Mouse (Mus musculus) CD8-positive naive resting alpha-beta T cell, adult 2 months (primary cell): Measurements from ENCODE around the gene Arhgef38.

ENCODE experiments used
- DNase-seq, 2 experiments: peaks; one replicate each; pipeline ENCODE4 v3.0.0; 2022; ENCODE audit warnings: low read depth in 2 of 2, low spot score in 2 of 2

The Arhgef38 gene

DNA sequence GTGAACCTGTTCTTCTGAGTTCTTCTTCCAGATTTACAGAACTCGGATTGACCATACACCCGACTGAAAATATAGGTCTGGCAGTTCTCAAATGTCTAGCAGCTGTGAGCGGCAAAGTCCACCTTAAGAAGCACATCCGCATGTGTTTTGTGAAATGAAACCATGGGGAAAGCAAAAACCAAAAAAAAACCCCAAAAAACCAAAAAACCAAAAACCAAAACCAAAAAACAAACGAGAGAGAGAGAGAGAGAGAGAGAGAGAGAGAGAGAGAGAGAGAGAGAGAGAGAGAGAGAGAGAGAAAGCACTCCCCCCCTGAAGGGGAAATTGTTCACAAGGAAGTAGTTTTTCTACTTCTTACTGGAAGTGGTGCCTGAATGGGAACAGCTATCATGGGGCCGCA, 67.2 kb downstream of the Arhgef38 start:
- no peak for DNase-seq

DNA sequence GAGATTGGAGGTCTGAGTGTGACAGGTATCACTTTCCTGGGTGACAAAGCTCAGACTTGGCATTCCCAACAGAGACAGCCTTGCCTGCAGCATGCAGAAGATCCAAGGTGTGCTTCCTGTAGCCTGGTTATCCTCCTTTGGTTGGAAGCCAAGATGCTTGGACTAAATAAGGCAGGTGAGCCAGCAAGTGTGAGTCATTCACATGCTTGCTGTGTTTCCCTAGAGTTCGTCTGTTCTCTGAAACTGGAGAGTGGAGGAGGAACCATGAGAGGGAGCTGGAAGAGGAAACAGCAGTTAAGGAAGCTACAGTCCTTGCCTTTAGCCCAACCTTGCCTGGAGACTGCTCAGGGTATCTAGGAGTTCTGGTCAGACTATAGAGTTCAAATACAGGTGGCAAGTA, 69.6 kb downstream of the Arhgef38 start:
- DNase-seq: no peak

DNA sequence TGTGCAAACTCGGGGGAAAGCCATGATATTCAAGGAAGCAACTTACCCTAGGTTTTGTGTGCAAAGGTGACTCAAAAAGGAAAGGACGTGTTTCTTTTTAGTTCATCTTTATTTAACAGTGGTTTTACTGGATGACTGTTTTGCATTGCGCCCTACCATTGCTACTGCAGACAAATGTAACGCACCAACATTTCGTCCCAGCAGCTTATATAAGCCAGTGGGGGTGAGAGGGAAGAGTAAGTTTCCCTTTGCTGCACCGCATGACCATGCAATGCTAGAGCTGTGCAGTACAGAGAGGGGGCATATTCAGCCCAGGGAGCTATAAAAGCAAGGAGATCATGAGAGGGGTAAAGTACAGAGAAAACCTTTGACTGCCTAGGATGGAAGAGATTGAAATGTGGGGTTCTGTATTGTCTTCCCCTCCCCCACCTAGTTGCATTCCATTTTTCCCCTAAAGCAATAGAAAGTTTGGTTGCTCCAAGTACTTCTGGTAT, 70.8 kb downstream of the Arhgef38 start:
- DNase-seq: no peak

DNA sequence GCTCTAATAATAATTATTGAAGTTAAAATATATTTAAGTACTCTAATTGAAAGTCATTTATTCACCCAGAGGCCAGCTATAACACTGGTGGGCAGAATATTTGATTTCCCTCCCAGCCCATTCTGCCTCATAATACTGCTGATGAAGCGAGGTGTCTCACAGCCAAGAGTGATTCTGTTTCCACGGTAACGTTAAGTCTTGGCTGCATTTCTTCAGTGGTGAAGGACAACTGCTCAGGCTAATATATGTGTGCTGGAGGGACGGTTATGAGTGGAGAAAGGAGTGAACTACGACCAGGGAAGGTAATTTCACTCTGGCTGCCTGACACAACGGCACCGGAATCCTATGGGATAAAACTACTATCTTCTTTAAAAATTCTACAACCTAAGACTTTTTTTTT, 71.6 kb downstream of the Arhgef38 start:
- DNase-seq: no peak

DNA sequence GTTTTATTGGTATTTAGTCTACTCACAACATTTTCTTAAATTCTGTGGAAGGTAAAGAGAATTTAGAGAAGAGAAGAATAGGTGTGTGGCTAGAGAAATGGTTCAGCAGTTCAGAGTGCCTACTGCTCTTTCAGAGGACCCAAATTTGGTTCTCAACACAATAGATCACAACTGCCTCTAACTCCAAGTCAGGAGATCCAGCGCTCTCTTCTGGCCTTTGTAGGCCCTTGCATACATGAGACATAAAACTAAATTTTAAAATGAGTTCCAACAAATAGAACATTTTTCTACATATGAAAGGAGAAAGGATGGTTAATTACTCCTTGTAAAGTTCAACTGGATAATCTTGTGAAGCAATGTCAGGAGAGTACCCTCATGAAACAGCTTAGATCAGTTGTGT, 73.3 kb downstream of the Arhgef38 start:
- DNase-seq: no peak

DNA sequence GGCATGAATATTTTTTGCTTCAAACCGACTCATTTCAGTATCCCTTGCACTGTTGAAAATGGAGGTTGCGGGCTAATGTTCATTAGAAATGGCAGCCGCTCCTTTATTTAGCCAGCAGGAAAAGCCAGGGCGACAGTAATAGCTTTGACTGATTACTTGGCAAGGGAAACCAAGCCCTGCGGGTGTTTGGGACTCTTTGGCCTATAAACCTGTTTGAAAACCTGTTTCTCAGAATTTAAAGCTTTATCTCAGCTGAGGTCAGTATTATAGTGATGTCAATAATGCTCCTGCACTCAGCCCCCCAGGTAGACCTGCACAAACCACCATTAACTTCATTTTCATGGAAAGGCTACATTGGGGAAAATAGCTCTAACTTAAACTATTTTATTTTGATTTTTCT, 76.5 kb downstream of the Arhgef38 start:
- DNase-seq: no peak

DNA sequence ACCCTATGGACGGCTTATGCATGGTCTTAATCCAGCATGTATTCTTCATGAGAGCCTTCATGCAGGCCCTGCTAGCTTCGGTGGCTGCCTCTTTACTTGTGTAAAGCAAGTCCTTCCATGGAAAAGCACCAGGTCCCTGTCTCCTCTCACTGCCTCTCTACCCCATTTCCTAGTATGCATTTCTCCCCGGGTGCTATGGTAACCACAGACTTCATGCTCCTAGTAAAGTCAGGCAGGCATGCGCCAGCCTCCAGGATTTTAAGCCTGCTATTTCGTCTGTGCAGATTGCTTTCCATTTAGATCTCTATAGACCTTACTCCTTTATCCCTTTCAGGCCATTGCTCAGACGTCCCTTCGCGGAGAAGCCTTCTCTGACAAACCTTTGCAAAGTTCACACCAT, 80.1 kb downstream of the Arhgef38 start:
- no peak for DNase-seq

DNA sequence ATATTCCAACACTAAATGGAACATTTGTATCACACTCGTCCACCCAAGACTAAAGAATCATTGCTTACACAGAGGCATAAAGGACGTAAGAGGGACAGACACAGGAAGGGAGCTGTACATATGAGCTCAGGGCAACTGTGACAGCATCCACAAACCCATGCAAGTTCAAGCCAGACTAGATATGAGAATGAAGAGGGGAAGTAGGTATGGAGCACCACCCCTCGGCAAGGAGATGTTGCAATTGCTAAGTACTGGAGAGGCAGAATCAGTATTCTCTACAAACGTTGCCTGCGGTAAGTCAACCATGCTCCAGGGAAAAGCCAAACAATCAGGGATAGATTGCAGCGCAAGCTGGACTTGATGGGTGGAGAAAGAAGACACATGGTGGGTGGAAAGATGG, 81.1 kb downstream of the Arhgef38 start:
- no peak for DNase-seq

DNA sequence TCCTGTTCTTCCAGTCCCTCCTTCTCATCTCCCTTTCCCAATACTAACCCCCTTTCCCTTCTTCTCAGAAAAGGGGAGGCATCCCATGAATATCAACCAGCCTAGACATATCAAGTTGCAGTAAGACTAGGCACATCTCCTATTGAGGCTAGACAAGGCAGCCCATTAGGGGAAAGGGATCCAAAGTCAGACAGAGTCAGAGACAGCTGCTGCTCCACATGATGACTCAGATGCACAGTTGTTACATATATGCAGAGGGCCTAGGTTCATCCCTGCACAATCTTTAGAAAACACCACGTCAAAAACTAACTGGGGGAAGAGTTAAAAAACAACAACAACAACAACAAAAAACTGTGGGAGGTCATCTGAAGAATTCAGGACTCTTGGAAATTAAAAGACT, 81.9 kb downstream of the Arhgef38 start:
- no peak for DNase-seq

DNA sequence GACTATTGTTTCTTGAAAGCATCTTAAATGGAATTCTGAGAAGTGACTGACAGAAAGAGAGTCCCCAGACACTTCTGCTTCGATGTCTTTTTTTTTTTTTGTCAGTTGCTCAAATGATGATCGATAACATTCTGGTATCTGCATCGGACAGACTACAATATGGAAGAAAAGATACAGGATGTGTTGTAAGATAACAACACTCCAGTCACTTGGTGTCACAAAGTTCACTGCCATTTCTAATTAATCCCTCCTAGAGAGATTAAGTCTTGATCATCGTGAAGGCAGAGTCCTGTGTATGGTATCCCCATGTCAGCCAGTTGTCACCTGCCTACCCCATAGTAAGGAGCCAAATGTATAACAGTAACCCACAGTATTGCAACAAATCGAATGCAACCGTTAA, 83.1 kb downstream of the Arhgef38 start:
- no peak for DNase-seq

DNA sequence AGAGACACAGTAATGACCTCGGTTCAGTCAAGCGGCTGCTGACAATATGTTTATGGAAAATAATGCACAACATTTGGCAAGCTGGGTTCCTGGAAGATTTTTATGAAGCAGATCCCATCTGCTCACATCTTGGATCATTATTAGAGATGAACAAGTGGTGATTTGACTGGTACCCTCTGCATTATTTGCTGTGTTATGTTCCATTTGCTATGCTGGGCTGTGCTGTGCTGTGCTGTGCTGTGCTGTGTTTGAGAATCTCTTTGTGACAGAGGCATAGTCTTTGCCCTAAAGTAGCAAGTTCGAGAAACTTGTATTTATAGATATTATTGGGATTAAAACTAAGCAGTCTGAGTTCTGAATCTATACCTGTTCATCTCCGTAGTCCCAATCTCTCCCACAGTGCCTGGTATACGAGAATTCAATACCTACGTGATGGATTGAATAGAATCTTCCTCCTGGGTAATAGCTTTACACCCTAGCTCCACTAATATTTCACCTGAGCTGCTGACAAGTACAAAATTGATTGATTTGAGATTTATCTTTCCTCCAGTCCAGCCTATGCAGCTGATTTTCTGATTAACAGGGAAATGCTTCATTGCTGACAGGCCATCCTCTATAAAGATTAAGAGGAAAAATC, 90.1 kb downstream of the Arhgef38 start:
- no peak for DNase-seq

DNA sequence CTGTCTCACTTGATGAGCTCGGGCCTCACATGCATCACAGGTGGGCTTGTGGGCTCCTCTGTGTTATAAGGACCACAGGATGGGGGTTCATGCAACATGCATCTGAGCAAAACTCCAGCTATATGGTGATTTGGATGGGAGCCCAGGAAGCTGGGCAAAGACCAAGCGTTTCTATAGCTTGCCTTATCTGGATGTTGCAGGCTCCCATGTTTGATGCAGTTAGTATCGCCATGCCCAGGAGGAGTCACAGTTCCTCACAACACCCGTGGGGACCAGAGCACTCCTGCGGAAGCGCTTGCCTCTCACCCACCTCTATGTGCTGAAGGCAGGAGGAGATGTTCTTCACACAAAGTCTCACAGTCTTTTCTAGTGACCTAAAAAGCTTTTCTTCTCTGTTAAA, 92.9 kb downstream of the Arhgef38 start:
- no peak for DNase-seq

DNA sequence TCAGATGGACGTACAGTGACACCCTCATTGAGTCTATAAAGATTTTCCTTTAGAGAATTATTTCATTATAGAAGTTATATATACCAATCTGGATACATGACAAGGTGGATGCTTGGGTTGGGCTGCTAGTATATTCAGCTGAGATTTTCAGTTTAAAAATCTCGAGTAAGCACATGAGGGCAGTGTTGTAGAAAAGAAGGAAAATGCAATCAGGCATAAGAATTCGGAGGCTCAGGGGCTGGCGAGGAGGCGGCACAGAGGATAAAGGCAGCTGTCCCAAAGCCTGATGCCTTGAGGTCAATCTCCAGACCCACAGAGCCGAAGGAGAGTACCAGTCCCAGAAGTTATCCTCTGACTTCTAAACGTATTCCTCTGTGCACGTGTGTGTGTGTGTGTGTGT, 102.1 kb downstream of the Arhgef38 start:
- no peak for DNase-seq

DNA sequence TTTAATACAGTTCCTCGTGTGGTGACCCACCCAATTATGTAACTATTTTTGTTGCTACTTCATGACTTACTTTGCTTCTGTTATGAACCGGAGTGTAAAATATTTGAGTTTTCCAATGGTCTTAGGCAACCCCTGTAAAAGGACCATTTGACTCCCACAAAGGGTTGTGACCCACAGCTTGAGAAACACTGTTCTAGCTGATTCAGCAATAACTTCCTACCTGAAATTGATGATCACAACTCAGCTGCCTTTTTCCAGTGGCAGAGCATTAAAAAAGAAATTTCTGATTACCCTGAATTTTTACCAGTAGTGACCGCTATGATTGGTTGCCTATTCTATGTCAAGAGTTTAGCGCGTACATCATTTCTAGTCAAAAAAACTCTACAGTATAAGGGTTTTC, 103.4 kb downstream of the Arhgef38 start:
- DNase-seq: no peak

DNA sequence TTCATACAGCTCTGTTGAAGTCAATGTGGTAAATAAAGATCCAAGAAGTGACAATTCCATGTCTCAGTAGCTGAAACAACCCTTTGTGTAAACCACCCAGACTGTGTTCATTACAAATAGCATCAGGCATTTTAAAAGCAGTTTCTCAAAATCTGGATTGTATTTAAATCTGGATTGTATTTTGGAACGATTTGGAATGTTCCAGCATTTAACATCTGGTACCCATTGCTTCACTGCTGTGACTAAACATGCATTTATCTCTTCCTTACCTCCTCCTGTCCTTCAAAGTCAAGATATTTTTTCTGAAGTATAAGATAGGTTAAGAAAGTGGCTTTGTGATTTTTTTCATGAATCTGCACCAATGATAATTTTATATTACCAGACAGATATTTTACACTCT, 121.5 kb downstream of the Arhgef38 start:
- DNase-seq: no peak

DNA sequence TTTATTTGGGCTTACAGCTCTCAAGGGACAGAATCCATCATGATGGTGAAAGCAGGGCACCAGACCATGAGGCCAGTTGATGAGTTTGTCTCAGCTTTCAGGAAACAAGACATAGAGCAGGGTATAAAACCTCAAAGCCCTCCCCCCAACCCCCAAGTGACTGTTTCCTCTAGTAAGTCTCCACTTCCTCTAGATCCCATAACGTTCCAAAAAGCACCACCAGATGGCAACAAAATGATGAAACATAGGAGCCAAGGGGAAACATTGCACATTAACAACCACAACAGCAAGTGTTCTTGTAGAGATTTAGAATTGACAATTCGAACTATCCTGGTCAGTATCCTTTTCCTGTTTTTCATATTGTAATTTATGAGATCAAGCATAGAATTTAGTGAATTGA, 123.0 kb downstream of the Arhgef38 start:
- no peak for DNase-seq

DNA sequence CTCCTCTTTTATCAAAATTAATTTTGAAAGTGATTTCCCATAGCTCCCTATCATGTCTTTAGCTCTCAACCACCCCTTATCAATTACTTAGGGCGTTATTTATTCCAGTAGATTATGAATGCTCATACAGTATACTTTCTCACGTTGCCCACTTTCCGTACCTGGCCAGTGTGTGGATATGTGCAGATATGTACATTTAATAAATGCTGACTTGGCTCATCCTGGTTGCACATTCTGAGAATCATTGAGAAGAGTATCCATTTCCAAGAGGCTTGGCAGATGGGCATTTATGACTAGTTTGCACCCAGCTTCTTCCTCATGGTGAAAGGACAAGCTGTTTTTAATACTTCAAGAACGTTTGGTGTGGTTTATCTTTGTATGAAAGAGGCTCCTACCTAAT, 124.9 kb downstream of the Arhgef38 start:
- no peak for DNase-seq

DNA sequence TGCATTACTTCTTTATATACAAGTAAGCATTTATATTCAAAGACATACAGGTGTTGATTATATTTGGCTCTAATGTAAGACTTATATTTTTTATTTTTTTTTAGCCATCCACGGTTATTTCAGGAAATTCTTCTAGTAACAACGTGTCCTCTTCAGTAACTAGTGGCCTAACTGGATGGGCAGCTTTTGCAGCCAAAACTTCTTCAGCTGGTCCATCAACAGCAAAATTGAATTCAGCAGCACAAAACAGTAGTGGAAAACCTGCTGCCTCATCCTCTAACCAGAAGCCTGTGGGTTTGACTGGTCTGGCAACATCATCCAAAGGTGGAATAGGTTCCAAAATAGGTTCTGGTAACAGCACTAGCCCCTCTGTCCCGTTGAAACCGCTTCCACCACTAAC, 126.0 kb downstream of the Arhgef38 start:
- no peak for DNase-seq

DNA sequence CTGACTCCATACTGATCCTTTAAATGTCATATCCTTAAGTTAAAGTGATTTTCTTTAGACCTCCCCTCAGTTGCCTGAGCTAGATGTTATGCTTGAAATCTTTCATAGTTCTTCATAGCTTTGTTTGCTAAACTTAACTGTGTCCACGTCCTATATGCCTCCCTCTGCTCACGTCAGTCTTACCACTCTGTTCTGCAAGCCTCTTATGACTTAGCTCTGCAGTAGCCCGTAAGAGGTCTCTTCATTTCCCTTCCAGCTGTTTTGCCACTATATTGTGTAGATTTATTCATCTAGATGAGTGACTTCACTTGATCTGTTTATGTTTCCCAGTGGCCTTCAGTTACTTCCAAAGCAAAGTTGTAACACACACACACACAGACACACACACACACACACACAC, 130.3 kb downstream of the Arhgef38 start:
- no peak for DNase-seq

DNA sequence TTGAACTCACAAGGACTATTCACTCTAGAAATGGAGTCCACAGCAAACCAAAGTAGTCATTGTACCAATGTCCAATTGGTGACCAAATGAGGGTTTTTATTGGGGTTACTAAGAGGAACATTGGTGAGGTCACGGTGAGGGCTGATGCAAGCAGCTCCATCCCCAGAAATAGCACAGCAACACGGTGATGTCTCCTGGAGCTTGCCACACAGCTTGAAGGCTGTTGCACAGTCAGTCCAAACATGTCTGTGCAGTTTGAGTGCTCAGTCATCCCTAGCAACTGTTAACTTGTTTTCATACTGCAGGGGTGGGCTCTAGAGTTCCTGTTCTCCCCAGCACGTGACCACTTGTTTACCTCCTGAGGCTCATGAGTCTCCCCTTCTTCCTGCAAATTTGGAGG, 131.0 kb downstream of the Arhgef38 start:
- no peak for DNase-seq

DNA sequence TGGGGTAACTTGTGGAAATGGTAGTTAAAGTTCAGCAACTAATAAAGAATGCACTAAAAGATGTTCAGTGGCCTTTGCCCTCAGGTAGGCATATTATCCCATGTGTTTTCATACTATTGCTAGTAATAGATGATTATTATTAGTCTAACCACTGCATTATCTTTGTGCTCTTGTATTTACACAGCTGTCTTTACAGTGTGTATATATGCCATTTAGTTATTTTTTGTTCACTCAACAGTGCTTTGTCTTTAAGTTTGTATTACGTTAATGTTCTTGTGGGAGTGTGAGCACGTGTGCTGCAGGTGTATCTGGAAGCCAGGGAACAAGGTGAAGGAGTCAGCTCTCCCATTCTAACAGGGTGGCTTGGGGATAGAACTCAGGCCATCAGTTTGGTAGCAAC, 135.8 kb downstream of the Arhgef38 start:
- DNase-seq: no peak

DNA sequence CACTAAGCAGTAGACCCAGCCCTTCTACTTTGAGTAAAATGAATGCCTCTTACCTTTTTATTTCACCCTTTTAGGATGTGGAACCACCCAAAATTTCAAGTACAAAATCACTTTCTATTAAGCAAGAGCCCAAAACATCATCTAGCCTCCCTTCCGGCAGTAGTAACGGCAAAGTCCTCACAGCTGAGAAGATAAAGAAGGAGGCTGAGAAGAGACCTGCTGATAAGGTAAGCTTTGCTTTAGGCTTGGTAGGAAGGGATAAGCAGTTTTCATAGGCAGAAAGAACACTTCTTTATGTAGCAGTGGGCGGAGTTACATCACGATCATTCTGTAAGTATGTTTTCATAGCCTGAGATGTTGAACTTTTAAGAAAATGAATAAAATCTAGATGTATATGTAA, 136.4 kb downstream of the Arhgef38 start:
- no peak for DNase-seq

DNA sequence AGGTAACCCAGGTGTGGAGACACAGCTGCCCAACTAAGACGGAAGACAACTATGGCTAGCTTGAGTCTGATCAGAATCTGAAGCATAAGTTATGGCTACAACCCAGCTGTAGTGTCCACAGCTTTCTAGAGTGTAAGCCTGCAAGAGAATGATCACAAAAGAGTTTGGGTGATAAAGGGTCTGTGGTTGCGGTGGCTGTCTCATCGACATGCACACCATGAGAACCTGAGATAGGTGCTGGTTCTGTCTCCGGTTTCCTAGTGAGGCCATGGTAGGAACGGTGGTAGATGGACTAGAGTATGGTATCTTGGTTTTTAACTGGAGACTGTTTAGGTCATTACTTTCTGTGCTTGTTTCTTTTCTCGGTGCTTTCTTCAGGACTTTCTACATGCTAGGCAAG, 136.8 kb downstream of the Arhgef38 start:
- DNase-seq: no peak

DNA sequence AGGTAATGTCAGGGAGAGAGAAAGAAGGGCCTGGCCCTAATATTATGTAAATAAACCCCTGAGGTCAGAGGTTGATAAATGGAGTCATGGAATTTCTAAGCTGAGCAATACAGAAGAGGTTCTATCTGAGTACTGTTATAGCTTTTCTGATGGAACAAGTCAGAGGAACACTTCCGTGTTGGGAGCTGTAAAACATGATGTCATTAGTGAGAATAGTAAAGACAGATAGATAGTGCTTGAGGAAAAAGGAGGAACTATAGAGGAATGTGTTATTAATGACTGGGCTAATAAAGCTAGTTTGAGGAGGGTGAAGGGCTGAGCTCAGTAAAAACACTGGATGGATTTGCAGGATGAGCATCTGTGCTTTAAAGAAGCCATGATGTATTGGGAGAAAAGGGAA, 140.4 kb downstream of the Arhgef38 start:
- DNase-seq: no peak
